Mouse (Mus musculus) naive thymus-derived CD4-positive, alpha-beta T cell, adult 5 months (primary cell): ENCODE results near the gene Pigs. TPM values are rescaled to one million over a fixed set of nuclear protein-coding genes. Genes with fewer than 3 reads are reported as not detected.

Experiments
- polyA plus RNA-seq: library from polyadenylated mRNA; unstranded; fragments of 100-300 nt; shearing (Covaris generic); gene quantifications from one replicate; pipeline ENCODE4 v1.2.1, GENCODE M21; 2017

Gene Pigs
- polyA plus RNA-seq: 73.4 TPM

GRCm38 (mm10) chr11:78327634-78328511, at the start of gene Pigs:
Gene Pigs, plus strand, starts transcription at chr11:78328415.

GRCm38 (mm10) chr11:78290654-78291053, 37.6 kb upstream of the Pigs start, which contains the start of gene BC030499:
Gene BC030499, plus strand, starts transcription at chr11:78290841.

GRCm38 (mm10) chr11:78301357-78302084, 26.7 kb upstream of the Pigs start, which contains the start of gene Spag5:
Gene Spag5, plus strand, starts transcription at chr11:78301529.

GRCm38 (mm10) chr11:78322860-78323259, 5.4 kb upstream of the Pigs start, which contains the start of gene Aldoc:
Gene Aldoc, plus strand, starts transcription at chr11:78322968.

GRCm38 (mm10) chr11:78343381-78344327, 15.4 kb downstream of the Pigs start, which contains the start of gene Unc119:
Gene Unc119, plus strand, starts transcription at chr11:78343482.

GRCm38 (mm10) chr11:78386508-78387043, 58.4 kb downstream of the Pigs start, which contains the start of gene Foxn1:
Gene Foxn1, minus strand, starts transcription at chr11:78386558.

Other genes with a start within 250 kb of the Pigs start
- gene Eral1, start 248.0 kb upstream of the Pigs start, polyA plus RNA-seq: 31.5 TPM
- 17.3 TPM for gene Fam222b, start 233.8 kb upstream of the Pigs start, polyA plus RNA-seq
- gene Traf4, start 162.8 kb upstream of the Pigs start, polyA plus RNA-seq: 92.9 TPM
- 15.1 TPM for gene Nek8, start 151.7 kb upstream of the Pigs start, polyA plus RNA-seq
- 2.5 TPM for gene Tlcd1, start 151.7 kb upstream of the Pigs start, polyA plus RNA-seq
- 2,044 TPM for gene Rpl23a, start 144.8 kb upstream of the Pigs start, polyA plus RNA-seq
- not detected for gene Rab34, start 140.0 kb upstream of the Pigs start, polyA plus RNA-seq
- gene Proca1, start 135.0 kb upstream of the Pigs start, polyA plus RNA-seq: not detected
- gene Sdf2, start 82.7 kb upstream of the Pigs start, polyA plus RNA-seq: 84.4 TPM
- gene Supt6, start 82.4 kb upstream of the Pigs start, polyA plus RNA-seq: 51.6 TPM
- gene 2610507B11Rik, start 66.7 kb upstream of the Pigs start, polyA plus RNA-seq: 82.8 TPM
- 0.30 TPM for gene BC030499, start 37.6 kb upstream of the Pigs start, polyA plus RNA-seq
- gene Spag5, start 26.9 kb upstream of the Pigs start, polyA plus RNA-seq: 1.2 TPM
- gene Aldoc, start 5.4 kb upstream of the Pigs start, polyA plus RNA-seq: 4.4 TPM
- 11.7 TPM for gene Unc119, start 15.1 kb downstream of the Pigs start, polyA plus RNA-seq
- not detected for gene Foxn1, start 58.1 kb downstream of the Pigs start, polyA plus RNA-seq
- gene Slc13a2, start 93.8 kb downstream of the Pigs start, polyA plus RNA-seq: not detected
- gene Slc46a1, start 137.3 kb downstream of the Pigs start, polyA plus RNA-seq: 0.53 TPM
- gene Sarm1, start 169.3 kb downstream of the Pigs start, polyA plus RNA-seq: 2.0 TPM
- gene Vtn, start 170.7 kb downstream of the Pigs start, polyA plus RNA-seq: not detected
- not detected for gene Sebox, start 175.0 kb downstream of the Pigs start, polyA plus RNA-seq
- gene Tmem199, start 183.8 kb downstream of the Pigs start, polyA plus RNA-seq: 16.0 TPM
- gene Poldip2, start 183.8 kb downstream of the Pigs start, polyA plus RNA-seq: 40.7 TPM
- gene Tnfaip1, start 207.9 kb downstream of the Pigs start, polyA plus RNA-seq: 16.0 TPM
- gene Ift20, start 207.9 kb downstream of the Pigs start, polyA plus RNA-seq: 55.2 TPM
- 11.9 TPM for gene Tmem97, start 222.4 kb downstream of the Pigs start, polyA plus RNA-seq